Mouse (Mus musculus): ENCODE measurements around the gene Gm49403. TPM values are rescaled to one million over a fixed set of nuclear protein-coding genes. Genes with fewer than 3 reads are reported as not detected.
"Not testable (repeated sequence)": the region's sequence is repeated elsewhere in the genome, so short reads cannot be mapped to it uniquely, and the experiment has no call there.

Gm49403 gene
- total and polyA plus RNA-seq, 3 experiments: not detected

DNA sequence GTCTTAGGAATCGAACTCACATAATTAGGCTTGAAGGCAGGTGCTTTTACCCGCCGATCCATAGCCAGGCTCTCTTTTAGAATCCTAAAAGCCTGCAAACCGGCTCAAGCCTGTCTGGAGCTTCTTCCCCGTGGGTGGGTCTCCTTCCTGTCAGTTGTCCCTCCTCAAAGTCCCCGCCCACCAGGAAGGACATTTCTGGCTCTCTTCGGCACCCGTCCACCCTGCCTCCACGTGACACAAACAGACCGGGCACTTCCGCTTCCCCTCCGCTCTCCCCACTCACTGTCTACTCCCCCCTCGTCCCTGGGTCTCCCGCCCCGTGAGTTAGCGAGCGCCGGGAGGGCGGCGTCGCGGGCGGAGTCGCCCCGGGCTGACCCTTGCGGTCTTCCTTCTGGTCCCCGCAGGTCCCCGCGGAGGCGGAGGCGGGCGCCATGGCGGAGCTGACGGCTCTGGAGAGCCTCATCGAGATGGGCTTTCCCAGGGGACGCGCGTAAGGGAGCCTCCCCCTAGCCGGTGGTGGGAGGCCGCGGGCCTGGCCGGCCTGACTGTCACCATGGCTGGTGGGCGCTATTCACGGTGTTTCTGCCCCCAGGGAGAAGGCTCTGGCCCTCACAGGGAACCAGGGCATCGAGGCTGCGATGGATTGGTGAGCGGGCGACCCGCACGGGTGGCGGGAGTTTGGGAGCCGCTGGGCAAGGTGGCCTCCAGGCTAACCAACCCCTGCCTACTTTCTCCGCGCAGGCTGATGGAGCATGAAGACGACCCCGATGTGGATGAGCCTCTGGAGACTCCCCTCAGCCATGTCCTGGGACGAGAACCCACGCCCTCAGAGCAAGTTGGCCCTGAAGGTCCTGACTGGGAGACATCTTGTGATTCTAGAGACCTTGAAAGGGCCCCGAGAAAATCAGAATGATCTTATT, 12.2 kb upstream of the Gm49403 start, which contains the start of gene Ubxn1:
Gene Ubxn1 (plus strand): TSS at position 230 of the 920 bp plus-strand sequence.
- DNase-seq: peak; percentile 99

DNA sequence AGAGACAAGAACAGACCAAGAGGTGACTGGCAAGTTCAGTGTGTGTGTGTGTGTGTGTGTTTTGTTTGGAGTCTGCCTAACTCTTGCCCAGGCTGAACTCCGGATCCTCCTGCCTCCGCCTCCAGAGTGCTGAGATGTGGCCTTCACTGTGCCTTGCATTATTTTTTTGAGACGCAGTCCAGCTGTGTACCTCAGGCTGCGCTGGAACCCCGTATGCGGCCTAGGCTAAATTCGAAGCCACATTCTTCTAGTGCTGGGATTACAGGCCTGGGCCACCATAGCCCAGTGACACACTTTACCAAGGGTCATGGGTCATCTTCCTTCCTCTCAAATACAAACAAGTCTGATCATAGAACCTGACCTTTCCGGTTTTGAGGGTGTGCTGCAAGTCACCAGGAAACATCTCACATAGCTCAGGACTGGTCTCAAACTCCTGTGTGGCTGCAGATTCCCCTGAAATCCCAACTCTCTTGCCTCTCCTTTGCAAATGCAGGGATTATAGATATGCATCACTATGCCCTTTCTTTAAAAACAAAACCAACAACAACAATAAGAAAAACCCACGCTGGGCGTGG, 11.4 kb upstream of the Gm49403 start:
- peak; percentile 36 for DNase-seq

DNA sequence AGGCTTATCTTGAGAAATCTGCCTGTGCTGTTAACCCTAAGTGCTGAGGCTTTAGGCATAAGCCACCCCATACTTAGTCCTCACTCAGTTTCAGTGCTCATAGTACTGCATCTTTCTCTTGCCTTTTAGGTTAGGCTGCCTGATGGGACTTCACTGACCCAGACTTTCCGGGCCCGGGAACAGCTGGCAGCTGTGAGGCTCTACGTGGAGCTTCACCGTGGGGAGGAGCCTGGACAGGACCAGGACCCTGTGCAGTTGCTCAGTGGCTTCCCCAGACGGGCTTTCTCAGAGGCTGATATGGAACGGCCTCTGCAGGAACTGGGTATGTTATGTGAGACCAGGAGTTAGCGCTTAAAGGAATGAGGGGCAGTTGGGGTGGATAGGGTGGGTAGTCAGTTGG, 8.7 kb upstream of the Gm49403 start:
- no peak for DNase-seq

DNA sequence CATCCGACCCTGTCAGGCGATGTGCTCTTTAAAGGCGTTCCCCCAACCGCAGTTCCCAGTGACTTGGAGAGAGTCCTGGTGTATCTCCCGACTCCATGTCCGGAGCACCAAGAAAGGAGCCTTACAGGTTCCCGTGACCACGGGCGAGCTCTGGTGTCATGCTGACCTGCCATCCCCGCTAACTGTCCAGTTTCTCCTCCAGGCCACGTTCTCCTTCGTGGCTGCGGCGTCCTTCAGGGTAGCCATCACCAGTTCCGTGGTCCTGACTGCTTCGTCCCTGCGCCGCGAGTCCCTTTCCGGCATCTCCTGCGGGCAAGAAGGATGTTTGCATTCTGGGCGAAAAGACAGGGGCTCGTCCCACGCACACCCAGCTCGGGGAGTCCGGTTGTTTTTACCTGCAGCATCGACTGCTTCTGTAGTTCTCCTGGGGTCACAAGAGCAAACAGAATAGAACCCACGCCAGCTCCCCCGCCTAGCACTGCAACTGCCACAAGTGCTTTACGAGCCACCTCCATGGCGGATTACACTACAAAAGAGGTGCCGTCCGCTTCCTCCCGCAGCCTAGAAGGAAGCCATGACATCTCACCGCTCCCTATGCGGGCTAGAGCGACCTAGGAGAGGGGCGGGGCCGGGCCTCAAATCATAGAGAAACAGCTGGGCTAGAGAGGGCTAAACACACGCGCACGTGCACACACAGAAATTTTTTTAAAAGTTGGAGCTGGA, 3.3 kb upstream of the Gm49403 start, which contains the start of gene Uqcc3:
Gene Uqcc3 (minus strand): TSS at position 613 of the 723 bp plus-strand sequence.
- DNase-seq: peak; percentile 94

DNA sequence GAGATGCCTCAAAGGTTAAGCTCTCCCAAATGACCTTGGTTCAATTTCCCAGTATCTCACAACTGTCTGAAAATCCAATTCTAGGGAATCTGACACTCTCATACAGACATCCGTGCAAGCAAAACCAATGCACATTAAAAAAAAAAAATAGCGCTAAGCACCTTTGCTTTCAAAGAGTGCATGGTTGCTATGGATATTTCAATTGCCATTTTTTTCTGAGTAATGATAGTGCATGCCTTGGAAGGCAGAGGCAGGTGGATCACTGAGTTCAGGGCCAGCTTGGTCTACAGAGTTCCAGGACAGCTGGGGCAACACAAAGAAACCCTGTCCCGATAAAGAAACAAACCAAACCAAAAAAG, 2.7 kb upstream of the Gm49403 start:
- no peak for DNase-seq

DNA sequence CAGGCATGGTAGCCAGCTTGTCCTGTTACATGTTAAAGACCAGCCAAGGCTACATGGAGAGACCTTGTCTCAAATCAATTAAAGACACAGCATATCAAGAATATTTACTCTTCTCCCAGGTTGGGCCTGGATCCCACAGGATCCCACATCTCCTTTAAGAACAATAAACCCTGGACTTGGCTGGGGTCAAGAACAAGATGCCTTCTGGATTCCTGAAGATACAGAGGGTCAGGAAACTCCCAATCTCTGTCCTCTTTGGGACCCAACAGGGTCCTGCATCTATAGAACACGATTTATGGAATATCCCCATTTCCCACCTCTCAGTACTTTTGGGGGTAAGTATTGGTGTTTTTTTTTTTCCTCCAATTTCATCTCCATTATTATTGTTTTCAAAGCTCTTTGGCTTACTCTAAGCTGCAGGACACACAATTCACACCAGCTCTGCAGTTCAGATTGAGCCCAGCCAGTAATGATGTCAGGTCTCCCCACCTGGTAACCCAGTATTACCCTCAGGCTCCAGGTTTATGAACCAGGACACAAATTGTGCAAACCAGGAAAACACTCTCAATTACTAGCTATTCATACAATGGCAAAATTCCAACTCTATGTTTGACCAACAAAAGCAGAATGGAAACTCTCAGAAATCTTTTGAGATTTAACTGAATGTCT, 3.3 kb downstream of the Gm49403 start:
- no peak for DNase-seq

DNA sequence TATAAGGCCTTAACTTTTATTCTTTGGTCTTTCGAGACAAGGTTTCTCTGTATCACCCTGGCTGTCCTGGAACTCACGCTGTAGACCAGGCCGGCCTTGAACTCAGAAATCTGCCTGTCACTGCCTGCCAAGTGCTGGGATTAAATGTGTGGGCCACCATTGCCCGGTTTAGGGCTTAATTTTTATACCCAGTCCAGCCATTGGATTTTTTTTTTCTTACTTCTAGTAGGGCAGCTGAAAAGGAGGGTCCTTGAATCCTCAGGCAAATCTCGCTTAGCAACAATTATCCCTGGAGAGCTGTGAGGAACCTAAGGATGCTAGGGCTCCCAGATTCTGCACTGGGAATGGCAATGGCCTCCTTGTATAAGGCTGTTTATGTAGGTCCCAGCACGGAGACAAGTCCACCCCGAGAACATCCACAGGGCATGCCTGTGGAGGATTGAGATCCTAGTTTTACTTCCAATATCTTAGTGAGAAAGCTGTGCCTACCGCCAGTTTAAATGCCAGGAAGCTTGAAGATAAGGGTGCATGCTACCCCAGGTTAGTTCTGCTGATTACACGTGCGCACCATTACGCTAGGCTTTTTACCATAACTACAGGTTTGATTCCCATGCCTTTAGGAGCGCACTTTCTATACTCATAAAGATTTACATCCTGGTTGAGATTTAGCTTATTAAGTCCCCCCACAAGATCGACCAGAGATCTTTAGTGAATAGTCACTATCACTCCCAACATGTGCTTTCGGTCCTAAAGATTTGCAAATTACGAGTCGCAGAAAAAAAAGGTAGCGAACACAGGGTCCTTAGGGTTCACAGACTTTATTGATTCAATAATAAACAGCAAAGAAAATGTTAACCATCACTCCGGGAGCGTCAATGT, 4.1 kb downstream of the Gm49403 start:
- DNase-seq: no peak

DNA sequence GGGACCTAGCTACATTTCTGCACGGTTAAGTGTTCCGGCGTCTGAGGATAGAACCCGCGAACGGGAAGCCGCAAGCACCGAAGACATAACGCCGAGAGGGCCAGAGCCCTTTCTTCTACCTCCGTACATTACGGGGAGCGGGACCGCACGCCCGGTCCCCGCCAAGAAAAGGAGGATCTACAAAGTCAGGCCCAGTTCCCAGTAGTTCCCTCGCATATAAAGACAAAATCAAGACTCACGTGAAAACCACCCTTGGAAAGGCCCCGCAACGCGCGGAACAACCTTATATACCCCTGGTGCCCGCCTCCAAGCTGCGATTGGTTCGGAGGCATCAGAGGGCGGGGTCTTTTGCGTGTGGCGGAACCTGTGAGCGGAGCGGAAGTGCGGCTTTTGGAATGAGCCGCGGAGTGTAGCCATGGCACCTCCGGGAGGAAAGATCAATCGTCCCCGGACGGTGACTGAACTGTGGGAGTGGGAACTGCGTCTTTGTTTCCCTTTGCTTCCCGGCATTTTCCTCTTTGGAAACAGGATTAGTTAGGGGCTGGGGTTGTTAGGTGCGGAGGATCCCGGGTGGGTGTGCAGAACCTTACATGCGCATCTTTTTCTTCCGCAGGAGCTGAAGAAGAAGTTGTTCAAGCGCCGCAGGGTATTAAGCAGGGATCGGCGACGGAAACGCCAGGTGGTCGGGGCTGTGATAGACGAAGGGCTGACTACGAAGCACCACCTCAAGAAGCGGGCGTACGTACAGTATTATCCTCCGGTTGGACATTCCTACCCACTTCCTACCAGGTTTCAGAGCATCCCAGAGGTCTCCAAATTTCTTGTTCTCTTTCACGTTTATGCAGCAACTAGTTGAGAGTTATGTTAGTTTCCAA, 5.0 kb downstream of the Gm49403 start, which contains the start of the genes 1810009A15Rik and Gm49416:
Gene 1810009A15Rik (plus strand): TSS at position 343 of the 875 bp plus-strand sequence.
Gene Gm49416 (plus strand): TSS at position 416 of the 875 bp plus-strand sequence.
- DNase-seq: peak; percentile 96

DNA sequence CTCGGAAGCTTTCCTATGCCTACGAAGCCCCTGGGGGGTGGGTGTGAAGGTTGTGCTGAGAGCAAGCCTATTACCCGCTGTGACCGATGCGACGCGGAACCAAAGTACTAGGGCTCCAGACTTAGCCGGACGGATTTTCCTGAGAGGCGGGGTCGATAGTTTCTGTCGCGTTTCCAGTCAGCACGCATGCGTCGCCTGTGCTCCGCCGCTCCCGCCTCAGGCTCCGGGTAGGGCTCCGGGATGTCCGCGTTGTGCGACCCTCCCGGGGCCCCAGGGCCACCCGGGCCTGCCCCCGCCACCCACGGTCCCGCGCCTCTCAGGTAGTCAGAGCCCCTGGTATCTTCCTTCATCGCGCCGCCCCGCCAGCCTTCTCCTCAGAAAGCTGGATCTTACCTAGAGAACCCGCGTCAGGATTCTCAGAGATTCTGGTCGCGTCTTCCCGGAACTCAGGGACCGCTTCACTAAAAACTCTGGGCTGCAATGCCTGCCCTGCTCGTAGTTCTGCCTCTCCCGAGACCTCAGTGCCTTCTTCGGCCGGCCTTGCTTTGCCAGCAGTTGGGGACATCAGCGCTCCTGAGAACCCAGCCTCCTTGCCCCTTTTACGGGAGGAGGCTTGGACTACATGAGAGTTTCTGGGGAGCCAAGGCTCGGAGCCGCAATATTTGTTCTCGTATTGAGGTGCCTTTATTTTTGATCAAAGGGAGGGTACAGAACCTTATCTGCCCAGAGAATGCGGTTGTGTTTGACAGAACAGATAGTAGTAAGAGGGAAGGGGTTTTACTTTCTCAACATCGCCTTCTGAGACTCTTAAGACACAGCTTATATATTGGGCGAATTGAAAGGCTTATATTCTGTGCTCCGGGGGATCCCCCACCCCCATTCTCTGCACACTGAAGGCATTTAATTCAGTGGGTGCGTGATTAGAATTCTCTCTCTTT, 9.4 kb downstream of the Gm49403 start, which contains the start of gene Ints5:
Gene Ints5 (plus strand): TSS at position 177 of the 938 bp plus-strand sequence.
- peak; percentile 89 for DNase-seq

DNA sequence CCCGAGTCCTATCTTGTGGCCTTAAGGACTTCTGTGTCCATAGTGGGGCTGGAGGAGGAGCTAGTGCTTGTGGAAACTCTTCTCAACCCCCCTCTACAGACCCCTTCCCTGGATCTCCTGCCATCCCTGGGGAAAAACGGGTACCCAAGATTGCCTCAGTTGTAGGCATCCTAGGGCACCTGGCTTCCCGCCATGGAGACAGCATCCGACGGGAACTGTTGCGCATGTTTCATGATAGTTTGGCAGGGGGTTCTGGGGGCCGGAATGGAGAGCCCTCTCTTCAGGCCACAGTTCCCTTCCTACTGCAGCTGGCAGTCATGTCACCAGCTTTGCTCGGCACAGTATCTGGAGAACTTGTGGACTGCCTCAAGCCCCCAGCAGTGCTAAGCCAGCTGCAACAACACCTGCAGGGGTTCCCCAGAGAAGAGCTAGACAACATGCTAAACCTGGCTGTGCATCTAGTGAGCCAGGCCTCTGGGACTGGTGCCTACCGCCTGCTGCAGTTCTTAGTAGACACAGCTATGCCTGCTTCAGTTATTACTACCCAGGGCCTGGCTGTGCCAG, 11.7 kb downstream of the Gm49403 start:
- no peak for DNase-seq

DNA sequence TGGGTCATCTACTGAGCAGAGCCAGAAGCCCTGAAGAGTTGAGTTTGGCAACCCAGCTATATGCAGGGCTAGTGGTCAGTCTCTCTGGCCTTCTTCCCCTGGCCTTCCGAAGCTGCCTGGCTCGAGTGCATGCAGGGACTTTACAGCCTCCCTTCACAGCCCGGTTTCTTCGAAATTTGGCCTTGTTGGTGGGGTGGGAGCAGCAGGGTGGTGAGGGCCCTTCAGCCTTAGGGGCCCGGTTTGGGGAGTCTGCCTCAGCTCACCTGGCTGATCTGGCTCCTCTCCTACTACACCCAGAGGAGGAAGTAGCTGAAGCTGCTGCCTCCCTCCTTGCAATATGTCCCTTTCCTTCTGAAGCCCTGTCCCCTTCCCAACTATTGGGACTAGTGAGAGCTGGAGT, 12.5 kb downstream of the Gm49403 start:
- not testable (repeated sequence) for DNase-seq

DNA sequence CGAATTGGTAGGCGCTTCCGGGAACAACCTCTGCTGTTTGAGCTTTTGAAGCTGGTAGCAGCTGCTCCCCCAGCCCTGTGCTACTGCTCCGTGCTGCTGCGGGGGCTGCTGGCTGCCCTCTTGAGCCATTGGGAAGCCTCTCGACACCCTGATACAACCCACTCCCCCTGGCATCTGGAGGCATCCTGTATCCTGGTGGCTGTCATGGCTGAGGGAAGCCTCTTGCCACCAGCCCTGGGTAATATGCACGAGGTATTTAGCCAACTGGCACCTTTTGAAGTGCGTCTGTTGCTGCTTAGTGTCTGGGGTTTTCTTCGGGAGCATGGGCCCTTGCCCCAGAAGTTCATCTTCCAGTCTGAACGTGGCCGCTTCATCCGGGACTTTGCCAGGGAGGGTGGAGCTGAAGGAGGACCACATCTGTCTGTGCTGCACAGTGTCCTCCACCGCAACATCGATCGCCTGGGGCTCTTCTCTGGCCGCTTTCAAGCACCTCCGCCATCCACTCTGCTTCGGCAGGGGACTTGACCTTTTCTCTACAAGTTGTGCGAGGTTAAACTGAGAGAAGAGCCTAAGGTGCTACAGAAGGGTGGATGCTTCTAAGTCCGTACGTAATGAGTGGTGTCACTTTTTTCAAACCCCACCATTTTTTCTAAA, 13.6 kb downstream of the Gm49403 start:
- DNase-seq: peak; percentile 62

DNA sequence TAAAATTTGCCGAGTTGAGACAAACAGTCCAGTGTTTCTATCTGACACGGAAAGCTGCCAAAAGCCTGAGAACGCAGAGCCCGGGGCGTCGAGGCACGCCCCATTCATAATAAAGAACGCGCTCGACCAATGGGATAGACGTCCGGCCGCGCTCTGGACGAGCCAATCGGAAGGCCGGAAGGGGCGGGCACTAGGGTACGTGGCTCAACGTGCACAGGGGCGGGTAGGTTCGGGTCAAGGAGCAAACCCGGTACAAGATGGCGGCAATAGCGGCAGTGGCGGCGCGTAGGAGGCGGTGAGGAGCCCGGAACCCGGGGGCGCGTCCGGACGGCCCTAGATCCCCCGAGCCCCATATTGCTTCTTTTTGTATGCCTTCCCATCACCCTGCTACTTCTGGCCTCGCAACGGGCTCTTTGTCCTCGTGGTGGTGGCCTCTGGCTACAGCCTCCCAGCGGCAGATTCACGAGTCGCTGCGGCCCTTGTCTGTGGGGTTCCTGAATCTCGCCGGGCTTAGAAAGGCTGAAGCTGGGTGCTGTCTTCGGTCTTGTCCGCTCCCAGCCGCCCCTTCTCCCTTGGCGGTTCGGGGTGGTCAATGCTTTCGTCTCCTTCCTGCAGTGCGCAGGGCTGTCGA, 14.2 kb downstream of the Gm49403 start, which contains the start of gene Ganab:
Gene Ganab (plus strand): TSS at position 207 of the 631 bp plus-strand sequence.
- peak; percentile 97 for DNase-seq

DNA sequence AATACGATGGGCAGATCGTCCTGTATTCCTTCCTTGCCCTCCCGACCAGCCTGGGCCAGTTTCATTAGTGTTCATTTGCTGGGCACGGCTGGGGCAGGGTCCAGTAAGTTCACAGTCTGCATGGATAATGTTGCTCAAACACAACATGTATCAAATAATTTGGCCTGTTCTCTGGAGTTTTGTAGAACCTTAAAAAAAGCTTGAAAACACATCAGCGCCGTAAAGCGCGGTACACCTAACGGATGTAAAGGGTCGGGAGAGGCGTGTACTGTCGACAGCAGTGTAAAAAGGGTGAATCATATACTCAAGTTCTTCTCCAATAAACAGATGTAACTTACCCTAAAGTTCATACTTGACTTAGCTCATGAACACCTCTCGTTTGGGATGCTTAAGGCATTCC, 14.8 kb downstream of the Gm49403 start:
- DNase-seq: no peak

DNA sequence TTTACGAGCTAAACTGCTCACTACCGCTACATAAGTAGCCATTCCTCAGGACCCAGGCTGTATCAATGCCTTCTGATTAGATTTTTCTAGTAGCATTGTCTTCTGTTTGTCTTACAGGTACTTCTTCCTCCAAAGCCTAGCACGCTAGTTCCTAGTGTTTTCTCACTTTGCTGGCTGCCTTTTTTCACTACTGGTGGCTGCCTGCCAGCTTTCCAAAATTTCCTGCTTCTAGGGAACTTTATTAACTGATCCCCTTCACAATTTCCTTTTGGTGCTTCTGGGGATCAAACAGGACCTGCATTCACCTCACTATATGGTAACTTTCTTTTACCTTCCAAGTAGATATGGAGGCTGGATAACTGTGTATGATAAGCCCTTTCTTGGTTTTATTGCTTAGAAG, 15.3 kb downstream of the Gm49403 start:
- DNase-seq: no peak

DNA sequence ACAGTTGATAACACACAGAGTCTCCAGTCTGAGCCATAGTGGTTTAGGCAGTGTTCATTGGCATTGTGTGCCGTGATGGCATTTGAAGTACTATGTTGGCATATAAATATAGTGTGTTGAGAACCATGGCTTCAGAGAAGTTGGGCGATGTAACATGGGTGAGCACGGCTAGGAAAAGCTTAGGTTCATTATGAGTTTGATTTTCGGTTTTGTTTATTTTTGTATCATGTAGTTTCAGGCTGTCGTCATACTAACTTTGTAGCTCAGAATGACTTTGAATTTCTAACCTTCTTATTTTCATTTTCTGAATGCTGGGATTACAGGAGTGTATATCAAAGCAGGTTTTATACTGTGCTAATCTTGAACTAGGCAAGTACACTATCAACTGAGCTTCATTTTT, 19.7 kb downstream of the Gm49403 start:
- DNase-seq: no peak

DNA sequence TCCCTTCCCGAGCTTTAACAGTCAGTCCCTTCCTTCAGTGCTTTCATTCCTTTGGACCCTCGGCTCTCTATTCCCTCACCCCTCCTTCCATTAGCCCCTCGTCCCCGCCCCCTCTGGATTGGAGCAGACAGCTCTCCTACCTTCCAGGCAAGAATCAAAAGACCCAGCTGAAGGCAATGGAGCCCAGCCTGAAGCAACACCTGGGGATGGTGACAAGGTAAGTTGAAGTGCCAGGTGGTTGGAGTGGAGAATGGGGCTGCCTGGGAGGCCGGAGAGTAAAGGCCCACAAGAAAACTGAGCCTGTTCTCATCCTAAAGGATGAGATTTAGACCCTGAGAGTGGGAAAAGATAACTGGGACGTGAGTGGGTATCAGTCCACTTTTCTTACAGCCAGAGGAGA, 24.8 kb downstream of the Gm49403 start:
- no peak for DNase-seq
